Mouse (Mus musculus): ENCODE measurements at regions not wholly inside any gene's neighbourhood (a gene's known extent, or its start where the extent isn't known, plus 50 kb on each side); places are given as distances from the start of the nearest gene placed in this dataset.

- no peak for DNase-seq
Measured at GRCm38 (mm10) chr8:7718898-7719696, 941.9 kb downstream of the Efnb2 start.

GRCm38 (mm10) chr8:7710764-7711163 is 950.3 kb downstream of the Efnb2 start:
- DNase-seq: no peak

- DNase-seq: no peak
Measured at GRCm38 (mm10) chr8:7709406-7709805, 951.6 kb downstream of the Efnb2 start.

GRCm38 (mm10) chr8:7691355-7691996 is 969.6 kb downstream of the Efnb2 start:
- DNase-seq: no peak

GRCm38 (mm10) chr8:7653804-7654203 is 1007.2 kb downstream of the Efnb2 start:
- DNase-seq: no peak

Measured in B cell, adult 2 months (primary cell).